Mouse (Mus musculus) urinary bladder, postnatal 14 days (tissue): ENCODE results near the gene Nt5c3b.

Experiments
- DNase-seq: peaks from one replicate; pipeline ENCODE4 v3.0.0; 2021; ENCODE audit warnings: low spot score

Nt5c3b gene

DNA sequence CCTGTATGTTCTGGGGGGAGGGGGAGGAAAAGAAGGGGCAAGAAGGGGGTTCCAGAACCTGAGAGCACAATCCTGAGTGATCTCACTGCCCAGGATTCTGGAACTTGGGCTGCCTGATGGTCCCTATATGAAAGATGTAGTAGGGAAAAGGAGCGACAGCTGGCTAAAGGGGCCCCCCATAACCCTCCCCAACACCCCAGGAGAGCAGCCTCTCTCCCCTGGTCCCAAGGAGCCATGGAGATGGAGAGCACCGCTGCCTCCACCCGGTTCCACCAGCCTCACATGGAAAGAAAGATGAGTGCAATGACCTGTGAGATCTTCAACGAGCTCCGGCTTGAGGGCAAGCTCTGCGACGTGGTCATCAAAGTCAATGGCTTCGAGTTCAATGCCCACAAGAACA lies at the start of gene Nt5c3b, which contains the start of gene Klhl10:
Gene Nt5c3b, minus strand, starts transcription at position 12 of the 400 bp plus-strand sequence.
Gene Klhl10, plus strand, starts transcription at position 121 of the 400 bp plus-strand sequence.
- no peak for DNase-seq

DNA sequence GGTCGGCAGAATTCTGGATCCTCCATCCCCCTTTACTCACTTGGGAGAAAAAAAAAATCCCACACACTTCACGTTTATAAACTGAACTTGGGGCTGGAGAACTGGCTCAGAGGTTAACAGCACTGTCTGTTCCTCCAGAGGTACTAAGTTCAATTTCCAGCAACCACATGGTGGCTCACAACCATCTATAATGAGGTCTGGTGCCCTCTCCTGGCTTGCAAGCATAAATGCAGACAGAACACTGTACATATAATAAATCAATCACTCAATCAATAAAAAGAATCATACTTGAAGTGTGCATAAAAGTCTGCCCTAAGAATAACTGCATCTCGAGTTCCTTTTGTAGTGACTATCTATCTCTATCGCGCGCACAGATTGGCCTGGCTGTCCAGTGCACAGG lies 49.3 kb upstream of the Nt5c3b start:
- DNase-seq, result no peak

DNA sequence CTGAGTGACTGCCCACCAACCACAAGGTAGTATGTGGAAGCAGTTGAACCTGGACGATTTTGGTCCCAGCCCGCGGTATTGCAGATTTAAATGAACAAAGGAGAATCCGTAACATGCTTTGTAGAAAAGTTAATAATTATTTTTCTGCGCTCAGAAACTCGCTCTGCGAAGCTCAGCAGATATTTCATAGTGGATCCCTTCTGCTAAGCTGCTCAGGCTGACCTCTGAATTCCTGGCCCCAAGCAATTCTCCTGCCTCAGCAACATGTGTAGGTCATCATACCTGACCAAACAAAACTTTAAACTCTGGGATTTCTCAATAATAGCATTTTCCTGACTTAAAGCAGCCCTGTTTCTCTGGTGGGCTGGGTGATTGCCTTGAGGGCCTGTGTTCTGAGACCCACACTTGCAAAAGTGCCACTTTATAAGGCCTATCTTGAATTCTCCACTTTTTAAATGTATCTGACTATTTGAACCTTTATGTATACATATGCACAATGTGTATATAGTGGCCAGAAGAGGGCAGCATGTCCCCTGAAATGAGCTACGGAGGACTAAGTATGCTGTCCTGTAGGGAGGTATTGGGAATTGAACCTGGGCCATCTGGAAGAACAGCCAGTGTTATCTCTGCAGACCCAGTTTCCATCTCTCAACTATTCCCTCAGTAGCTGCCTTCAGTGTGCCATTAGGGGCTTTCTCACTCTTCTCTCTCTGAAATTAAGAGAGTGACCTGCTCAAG lies 44.4 kb upstream of the Nt5c3b start:
- peak; percentile 19 for DNase-seq

DNA sequence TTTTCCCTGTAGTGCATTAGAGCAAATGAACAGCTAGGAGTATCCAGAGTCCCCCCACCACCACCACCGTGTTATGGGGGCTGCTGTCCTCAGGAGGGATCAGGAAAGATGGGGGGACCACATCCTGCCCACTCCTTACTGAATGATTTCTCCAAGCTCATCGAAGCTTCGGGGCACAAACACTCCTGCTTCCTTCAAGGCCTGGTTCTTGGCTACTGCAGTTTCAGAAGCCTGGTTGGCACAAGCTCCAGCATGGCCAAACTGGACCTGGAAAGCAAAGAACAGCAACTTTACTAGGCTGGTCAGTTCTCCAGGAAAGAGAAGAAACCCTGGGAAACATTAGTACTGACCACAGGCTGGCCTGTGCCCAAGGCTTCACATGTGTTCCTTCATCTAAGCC lies 42.9 kb upstream of the Nt5c3b start:
- DNase-seq, result no peak

DNA sequence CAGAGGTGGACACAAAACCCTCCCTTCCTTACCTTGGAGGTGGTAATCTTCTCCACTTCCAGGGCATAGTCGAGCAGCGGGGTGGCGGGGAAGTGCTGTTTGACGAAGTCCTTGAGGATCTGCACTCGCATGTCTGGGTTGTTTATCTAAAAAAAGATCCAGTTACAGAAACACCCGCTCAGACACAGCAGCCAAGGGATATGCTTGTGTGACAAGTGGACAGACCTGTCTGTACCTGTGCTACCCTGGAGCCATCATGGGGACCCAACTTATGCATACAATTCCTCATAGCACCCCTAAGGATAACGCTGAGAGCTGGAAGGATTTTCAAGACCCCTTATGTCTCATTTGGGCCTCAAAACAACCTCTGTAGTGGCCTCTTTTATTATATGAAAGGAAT lies 37.5 kb upstream of the Nt5c3b start:
- DNase-seq, result peak; percentile 29

DNA sequence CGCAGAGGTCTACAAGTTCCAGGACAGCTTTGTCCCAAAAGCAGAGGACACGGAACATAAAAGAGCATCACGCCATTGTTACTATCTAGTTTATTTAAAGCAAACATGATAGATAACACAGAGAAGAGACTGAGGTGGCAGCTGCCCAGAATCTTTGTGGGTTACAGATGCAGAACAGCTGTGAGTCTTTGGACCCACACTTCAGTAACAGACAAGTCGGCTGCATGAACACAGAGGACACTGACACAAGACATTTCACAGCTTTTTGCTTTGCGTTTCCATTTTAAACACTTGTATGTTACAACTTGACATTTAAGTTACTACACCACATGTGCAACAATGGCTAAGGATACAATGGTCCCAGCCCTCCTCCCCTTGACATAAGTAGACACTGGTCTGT lies 34.7 kb upstream of the Nt5c3b start:
- DNase-seq, result no peak

DNA sequence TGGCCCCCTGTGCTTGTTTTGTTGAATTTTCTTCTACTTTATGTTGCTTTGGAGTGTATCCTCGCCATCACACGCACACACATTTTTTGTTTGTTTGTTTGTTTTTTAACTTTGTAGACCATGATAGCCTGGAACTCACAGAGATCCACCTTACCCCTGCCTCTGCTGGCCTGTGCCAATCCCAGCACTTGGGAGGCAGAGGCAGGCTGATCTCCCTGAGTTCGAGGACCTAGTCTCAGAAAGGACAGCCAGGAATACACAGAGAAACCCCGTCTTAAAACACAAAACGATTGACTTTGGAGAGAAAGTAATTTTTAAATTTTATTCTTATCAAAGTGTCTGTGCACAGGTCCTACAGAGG lies 31.3 kb upstream of the Nt5c3b start:
- DNase-seq, result no peak

DNA sequence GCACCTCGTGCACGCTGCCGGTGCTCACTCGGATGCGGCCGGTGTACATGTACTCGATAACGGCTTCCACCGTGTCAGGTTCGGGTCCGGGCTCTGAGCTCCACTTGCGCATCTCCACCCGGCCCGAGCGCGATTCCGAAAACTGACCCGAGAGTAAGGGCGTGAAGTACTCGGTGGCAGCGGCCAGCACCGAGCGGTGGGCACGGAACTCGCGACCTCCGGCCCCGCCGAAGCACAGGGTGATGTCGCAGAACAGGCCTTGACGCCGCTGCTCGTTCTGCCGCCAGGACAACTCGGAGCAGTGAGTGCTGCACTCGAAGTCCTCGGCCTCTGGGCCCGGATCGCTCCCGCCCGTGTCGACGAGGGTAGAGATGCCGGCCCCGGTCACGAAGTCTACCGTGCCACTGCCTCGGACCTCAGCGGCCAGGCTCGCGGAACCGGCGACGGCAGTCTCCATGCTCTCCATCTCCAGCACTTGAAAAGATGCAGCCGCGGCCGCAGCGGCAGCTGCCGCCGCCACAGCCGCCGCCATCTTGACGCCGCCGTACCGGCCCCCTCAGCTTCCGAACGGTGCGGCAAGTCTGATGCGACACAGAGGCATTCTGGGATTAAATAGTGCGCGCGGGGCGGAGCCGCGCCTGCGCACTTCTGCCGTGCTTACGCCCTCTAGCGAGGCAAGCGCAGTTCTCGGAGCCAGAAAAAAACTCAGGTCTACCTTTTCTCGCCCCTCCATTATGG lies 30.8 kb upstream of the Nt5c3b start, which contains the start of gene Klhl11:
Gene Klhl11, minus strand, starts transcription at position 545 of the 738 bp plus-strand sequence.
- peak; percentile 89 for DNase-seq

DNA sequence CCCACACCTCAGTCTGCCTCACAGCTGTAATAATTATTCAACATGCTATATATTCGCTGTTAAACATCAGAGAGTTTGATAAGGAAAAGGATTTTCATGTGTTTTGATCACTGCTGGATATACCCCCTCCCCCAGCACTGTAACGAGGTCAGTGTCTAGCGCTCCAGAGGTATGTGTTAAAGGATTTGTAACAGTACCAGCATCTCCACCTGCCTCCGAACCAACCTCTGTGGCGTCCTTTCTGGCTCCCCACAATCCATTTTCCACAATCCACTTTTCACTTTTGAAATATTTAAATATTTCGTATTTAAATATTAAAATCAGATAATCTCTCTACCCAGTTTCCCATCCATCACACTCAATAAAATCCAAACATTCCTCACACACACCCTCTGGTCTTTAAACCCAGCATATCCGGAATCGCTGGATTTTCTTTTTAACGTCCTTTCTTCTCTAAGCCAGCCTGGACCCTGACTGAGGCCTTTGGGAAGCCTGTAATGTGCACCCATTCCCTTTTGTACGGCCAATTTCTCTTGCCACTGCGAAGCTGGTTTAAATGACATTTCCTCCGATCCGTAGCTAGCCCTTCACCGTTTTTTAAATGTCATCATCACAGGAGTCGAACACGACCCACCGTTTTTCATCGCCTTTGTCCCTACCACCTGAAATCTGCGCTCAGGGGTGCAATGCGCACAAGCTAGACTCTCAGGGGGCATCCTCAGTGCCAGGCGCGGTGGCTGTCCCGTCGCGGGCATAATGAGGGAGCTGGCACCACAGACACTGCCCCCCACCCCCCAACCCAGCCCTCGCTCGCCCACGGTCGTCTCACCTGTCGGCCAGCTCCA lies 30.0 kb upstream of the Nt5c3b start:
- DNase-seq, result no peak

DNA sequence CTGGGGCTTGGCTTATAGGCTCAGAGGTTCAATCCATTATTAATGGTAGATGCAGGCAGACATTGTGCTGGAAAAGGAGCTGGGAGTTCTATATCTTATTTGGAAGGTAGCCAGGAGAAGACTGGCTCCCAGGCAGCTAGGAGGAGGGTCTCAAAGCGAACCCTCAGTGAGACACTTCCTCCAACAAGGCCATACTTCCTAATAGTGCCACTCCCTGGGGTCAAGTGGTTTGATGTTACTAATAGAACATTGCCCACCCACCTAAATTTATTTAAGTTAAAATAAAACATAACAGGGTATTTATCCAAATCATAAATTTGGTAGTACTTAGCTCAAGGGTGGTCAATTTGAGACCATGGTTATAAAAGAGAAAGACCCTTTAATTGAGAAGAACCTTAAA lies 24.2 kb upstream of the Nt5c3b start:
- DNase-seq, result no peak

DNA sequence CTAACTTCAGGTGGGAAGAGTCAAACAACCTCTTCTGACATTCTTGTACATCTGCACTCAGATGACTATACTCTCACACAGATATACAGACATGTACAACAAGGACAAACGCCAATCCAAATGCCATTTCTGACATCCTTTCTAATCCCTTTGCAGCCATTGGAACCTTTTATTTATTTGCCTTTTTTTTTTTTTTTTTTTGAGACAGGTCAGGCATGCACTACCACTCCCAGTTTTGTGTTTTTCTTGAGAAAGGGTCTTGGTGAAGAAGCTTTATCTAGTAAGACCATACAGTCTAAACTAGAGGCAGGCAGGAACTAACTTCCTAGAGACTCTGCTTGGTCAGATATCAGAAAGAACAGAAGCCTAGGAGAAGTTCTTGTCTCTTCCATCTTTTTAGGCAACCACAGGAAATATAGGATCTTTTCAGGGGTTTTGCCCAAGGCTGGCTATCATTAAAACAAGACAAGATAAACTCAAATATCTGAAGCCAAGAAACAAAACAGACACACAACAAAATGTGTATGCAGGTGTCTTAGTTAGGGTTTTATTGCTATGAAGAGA lies 23.7 kb upstream of the Nt5c3b start:
- no peak for DNase-seq

DNA sequence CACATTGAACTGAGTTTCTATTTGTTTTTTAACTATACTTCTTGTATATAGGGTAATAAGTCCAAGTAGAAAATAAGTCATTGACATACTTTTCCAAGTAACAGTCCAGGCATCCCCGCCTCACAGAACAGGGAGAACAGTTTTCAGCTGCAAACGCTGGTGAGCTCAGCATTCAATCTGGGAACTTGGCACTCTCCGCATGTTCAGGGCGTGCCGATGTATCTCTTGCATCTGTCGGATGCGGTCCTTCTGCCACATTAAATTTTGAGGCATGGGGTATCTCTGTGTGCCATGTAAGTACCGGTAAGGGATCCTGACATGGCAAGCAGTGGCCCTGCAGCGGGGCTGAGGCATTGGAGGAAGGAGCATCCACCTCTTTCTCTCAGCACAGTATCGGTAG lies 21.1 kb upstream of the Nt5c3b start:
- DNase-seq, result no peak

DNA sequence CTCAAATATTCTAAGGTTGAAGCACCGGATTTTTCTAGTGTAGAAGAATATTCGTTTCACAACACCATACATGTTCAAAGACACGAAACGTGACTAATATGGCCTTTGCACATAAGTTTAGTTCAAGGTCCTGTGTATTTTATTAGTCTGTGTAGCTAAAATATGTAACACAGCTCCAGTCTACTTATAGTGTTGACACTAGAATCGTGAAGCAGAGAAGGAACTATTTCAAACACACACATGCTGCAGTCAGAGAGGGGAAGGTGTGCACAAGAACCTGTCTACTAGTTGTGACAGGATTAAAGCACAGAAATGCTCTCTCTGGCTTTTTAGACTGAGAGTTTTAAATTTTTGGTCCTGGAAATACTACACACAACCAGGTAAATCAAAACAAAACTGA lies 16.1 kb upstream of the Nt5c3b start:
- no peak for DNase-seq

DNA sequence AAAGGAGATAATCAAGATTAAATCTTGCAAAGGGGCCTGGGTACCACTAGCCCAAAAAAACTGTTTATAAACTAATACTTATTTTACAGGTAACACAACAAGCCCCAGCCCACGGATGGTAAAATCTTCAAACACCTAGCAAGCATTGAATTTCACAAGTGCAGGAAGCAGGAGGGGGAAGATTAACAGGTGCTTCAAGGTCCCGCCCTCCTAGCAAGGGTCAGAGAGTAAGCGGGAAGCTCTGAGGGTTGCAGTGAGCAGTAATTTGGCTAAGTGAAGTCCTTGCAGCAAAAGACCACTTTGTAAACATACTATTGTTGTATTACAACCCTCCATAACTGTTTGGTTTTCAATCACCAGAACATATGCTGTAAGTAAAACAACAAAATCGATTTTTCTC lies 15.6 kb upstream of the Nt5c3b start:
- DNase-seq, result no peak

DNA sequence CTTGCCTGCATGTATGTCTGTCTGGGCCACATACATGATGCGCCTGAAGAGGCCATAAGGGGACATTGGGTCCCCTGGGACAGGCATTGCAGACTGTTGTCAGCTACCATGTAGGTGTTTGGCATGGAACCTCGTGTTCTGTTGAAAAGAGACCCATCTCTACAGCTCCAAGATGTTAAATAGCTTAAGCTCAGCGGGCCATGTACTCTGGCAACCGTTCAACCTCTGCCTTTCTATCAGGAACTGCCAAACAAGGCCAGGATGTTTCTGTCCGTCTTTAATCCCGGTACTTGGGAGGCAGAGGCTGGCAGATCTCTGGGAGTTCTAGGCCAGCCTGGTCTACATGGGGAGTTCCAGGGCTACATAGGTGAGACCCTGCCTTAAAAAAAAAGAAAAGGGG lies 1.0 kb upstream of the Nt5c3b start:
- DNase-seq, result no peak

DNA sequence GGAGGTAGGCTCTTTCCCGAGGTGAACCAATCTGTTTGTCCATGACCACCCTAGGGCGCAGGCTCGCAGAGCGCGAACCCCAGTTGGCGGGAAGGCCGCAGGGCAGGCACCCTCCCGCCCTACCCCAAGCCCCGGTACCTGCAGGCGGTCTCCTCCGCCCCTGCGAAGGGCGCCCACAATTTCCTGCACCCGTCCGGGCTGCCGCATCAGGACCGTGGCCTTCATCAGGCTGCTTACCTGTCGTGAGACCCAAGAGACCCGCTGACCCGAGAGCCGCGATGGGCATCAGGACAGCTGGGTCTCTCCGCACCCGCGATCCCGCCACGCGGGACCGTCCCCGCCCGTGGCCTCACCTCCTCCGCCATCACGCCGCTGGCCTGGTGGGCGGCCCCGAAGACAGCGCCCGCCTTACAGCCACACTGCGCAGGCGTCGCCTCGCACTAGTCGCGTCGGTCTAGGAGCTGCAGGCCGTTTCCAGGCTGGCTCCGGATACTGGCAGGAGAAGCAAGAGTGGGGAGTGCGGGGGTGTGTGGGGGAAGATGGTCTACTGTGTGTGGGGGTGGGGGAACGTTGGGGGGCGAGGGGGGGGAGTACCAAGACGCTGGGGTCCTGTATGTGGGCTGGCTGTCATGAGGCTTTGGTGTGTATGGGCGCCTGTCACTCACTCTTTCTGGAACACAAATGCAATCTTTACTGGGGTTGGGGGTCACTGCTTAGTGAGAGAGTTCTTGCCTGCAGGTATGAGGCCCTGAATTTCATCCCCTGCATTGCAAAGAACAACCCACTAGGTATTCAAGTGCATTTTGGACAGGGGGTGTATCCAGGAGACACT lies 701 bp downstream of the Nt5c3b start:
- DNase-seq, result peak; percentile 87

DNA sequence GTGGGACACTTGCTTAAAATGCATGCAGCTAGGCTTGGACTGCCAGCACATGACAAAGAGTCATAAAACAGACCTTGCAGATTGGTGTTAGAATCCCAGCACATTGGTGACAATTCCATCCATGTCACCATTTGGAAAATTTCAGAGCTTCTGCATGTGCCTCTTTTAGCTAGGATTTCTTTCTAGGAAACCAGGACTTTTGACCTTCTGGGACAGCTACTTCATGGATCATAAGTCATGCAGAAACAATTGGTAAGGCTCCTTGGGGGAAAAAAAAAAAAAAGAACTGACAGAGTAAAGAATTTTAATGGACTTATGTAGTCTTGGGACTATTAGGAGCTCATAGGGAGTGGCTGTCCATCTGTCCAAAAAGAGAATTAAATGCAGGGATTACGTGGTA lies 3.7 kb downstream of the Nt5c3b start:
- no peak for DNase-seq

DNA sequence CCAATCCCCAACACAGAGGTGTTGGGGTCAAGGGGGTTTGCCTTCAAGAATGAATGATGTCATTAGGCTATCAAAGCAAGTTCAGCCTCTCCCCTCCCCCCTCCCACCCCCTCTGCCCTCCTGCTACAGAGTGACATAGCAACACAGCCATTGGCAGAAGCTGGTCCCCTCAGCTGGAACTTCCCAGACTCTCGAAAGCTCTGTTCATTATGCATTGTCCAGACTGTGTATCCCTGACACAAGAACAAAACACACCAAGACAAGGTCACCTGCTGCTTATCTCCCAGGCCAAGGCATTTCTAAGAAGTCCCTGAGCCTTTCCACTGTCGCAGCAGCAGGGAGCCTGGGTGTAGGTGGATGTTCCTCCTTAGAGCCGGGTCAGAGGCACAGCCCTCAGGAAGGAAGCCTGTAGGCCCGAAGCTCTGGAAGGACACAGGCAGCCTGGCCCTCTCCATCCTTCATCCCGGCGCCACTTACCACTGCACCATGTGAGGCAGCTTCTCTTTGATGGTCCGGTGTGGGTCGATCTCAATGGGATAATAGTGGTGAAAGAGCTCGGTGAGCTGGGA lies 5.8 kb downstream of the Nt5c3b start:
- no peak for DNase-seq

DNA sequence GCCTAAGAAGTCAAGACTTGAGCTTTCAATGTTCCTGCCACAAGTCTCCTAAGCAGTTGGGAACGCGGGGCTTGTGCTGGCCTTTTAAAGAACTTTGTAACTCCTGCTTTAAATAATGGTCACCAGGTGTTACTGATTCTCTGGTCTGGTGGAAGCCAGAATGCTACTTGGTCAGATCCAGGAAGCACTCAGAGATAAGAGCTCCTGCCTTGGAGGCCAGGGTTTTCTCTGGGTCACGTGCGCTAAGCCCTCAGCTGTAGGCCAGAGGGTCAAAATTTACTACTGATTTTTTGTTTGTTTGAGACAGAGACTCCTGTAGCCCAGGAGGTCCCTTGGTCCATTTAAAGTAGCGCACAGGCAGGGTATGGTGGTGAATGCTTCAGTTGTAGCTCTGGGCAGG lies 9.6 kb downstream of the Nt5c3b start:
- DNase-seq, result no peak

DNA sequence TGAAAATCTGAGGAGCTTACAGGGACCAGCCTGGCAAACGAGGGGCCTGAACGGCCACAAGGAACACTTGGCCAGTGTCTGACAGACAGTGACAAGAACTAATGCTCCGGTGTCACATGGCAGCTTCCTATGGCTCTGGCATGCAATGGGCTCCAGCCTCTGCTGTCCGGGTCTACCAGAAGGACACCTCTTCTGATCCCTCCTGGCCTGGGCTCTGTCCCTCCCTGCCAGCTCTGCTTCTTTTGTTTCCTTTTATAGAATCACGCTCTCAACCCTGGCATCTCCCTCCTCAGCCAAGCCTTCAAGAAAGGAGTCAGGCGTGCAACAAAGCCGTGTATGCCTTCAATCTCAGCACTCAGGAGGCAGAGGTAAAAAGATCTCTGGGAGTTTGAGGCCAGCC lies 11.6 kb downstream of the Nt5c3b start:
- DNase-seq, result no peak

DNA sequence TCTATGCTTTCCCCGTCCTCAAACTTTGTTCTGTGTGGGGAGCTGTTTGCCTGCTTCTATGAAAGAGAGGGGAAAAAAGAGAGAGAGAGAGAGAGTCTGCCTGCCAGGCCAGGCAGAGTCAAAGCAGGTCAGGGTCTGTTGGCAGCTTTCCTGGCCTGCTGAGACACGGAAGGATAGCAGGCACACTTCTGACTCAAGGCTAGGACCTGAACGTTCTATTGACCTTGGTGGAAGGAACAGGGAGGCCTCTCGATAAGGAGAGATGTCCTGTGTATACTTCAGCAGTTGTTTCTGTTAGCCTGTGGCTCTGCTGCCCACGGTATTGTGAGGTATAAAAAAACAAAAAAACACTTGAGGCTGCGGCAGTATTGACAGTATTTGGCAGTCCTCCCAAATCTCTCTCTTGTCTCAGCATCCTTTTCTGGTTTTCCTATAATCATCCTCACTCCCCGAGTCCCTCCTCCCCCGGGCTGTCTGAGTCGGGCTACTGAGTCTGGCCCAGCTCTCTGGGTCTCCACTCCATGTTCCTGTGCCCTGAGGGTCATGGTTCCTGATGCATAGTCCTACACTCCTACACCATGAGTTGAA lies 12.9 kb downstream of the Nt5c3b start:
- no peak for DNase-seq
